Mouse (Mus musculus) liver, embryonic 12.5 days (tissue): ENCODE results near the gene Twistnb. TPM values are rescaled to one million over a fixed set of nuclear protein-coding genes. Genes with fewer than 3 reads are reported as not detected.
A peak's percentile ranks its signal among the peaks of the same experiment; 100 is the strongest.

ENCODE experiments used
- ATAC-seq: fragments of 200-750 bp; cut with Nextera tagmentation; 2 replicates; pipeline ENCODE4 v1.8.0; 2017; ENCODE audit warnings: moderate number of reproducible peaks, mild to moderate bottlenecking, moderate library complexity
- H3K27ac ChIP-seq: fragments of 300-500 bp; sonication (generic); 2 replicates; pipeline ENCODE4 v1.5.1; 2016; ENCODE audit warnings: mild to moderate bottlenecking
- H3K27me3 ChIP-seq: fragments of 300-500 bp; sonication (generic); replicated peaks from 2 replicates; pipeline ENCODE4 v1.6.1; 2016; ENCODE audit warnings: mild to moderate bottlenecking, moderate library complexity
- H3K36me3 ChIP-seq: fragments of 300-500 bp; sonication (generic); 2 replicates; pipeline ENCODE4 v1.6.1; 2016; ENCODE audit warnings: mild to moderate bottlenecking, moderate library complexity
- H3K4me1 ChIP-seq: fragments of 300-500 bp; sonication (generic); 2 replicates; pipeline ENCODE4 v1.6.1; 2016
- H3K4me2 ChIP-seq: fragments of 300-500 bp; sonication (generic); 2 replicates; pipeline ENCODE4 v1.6.1; 2016; ENCODE audit warnings: mild to moderate bottlenecking, moderate library complexity
- H3K4me3 ChIP-seq: fragments of 300-500 bp; sonication (generic); 2 replicates; pipeline ENCODE4 v1.5.1; 2016; ENCODE audit warnings: mild to moderate bottlenecking, moderate library complexity
- H3K9ac ChIP-seq: fragments of 300-500 bp; sonication (generic); 2 replicates; pipeline ENCODE4 v1.6.1; 2016; ENCODE audit warnings: mild to moderate bottlenecking, moderate library complexity
- H3K9me3 ChIP-seq: fragments of 300-500 bp; sonication (generic); replicated peaks from 2 replicates; pipeline ENCODE4 v1.6.1; 2016; ENCODE audit warnings: mild to moderate bottlenecking, moderate library complexity
- WGBS: fragments of 180-500 bp; shearing (Covaris S2); methylation state at CpG from one replicate; pipeline ENCODE4 v1.1.7; 2016; ENCODE audit not compliant: insufficient replicate concordance; 5-methylcytosine and 5-hydroxymethylcytosine counted together
- polyA plus RNA-seq: library from polyadenylated mRNA; unstranded; fragments of >200 nt; fragmentation: Nextera tagmentation; extraction: Ambion mirVana; gene quantifications from 2 replicates; pipeline ENCODE4 v1.2.1, GENCODE M21; 2016

The Twistnb gene
- polyA plus RNA-seq, result 44.6 and 46.4 TPM in 2 replicates

DNA sequence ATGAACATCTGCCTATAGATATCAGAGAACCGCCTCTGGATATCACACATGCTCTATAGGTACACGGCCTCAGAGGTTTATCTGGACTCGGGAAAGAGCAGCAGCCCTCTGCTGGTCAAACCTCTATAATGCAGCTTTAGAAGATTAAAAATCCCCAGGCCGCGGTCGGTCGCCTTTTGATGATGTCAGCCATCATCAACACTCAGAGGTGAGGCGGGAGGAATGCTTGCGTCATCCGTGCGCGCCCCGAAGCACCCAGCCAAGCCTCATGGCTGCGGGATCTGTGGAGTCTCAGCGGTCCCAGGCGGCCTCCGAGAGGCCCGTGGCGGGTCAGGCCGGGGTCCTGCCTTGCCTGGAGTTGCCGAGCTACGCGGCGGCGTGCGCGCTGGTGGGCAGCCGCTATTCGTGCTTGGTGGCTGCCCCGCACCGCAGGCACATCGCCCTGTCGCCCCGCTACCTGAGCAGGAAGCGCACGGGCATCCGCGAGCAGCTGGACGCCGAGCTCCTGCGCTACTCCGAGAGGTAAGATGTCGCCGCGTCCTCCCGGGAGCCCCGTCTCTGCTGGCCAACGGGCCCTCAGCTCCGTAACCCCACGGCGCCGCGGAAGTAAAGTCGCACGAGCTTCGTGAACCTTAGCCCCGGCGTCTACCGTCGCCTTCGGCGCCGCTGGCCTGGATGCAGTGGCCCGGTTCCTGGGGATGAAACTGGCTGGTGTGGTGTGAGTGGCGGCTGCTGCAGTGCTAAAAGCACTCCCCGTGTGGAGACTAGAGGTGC is at the start of gene Twistnb:
TSS of gene Twistnb (plus strand) at position 249 of the 774 bp plus-strand sequence.
- H3K4me1 ChIP-seq, result peaks cover 19% of the 10 kb centered on the region

DNA sequence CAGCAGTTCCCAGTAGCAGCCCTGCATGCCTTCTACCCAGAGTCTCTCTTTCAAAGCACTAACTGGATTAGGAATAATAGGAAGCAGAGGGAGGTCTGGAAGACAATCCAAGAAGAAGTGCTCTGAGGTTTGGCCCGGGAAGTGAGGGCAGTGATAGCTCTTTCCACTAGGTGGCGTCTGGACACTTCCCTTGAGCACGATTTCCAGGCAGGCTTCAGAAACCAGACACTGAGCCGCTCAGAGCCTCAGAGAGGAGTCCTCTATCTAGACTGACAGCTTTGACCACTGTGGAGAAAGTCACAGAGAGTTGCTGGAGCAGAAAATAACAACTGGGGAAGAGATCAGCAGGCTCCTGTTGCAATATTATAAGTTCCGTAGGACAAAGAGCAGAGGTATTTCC is 40.6 kb upstream of the Twistnb start:
- H3K4me3 ChIP-seq, result no peak overlapping the region
- H3K27ac ChIP-seq, result no peak overlapping the region
- no peaks in the 10 kb centered on the region for H3K4me1 ChIP-seq
- no peaks in the 10 kb centered on the region for H3K9me3 ChIP-seq
- WGBS, result 13% methylated on average over 5 of the region's 5 CpGs
- no peak for ATAC-seq
- no peaks in the 10 kb centered on the region for H3K36me3 ChIP-seq
- no peak overlapping the region for H3K9ac ChIP-seq
- H3K4me2 ChIP-seq, result no peak overlapping the region
- H3K27me3 ChIP-seq, result peaks cover 9% of the 10 kb centered on the region

More for the DNA sequence above, at the start of gene Twistnb:
- Histone ChIP-seq H3K4me2 (peak within 1 kb of the TSS; percentile 83), H3K36me3 (peaks cover 9% of the 10 kb centered on the region), H3K9ac (peak within 1 kb of the TSS; percentile 92), H3K9me3 (no peaks in the 10 kb centered on the region), H3K27me3 (no peaks in the 10 kb centered on the region), H3K27ac (peak within 1 kb of the TSS; percentile 75), H3K4me3 (peak within 1 kb of the TSS; percentile 89)
- under 1% methylated on average over 66 of the region's 66 CpGs for WGBS
- peak; percentile 94 for ATAC-seq

- H3K9me3 ChIP-seq, result no peaks in the 10 kb centered on the region
- no peak overlapping the region for H3K4me2 ChIP-seq
- peaks cover 16% of the 10 kb centered on the region for H3K27me3 ChIP-seq
- peaks cover 7% of the 10 kb centered on the region for H3K4me1 ChIP-seq
- H3K27ac ChIP-seq, result no peak overlapping the region
- WGBS, result 31% methylated on average over 2 of the region's 2 CpGs
- no peak overlapping the region for H3K9ac ChIP-seq
- H3K4me3 ChIP-seq, result no peak overlapping the region
- no peak for ATAC-seq
- H3K36me3 ChIP-seq, result no peaks in the 10 kb centered on the region
These were observed 38.4 kb upstream of the Twistnb start for GRCm38 (mm10) chr12:33390844-33391560.

GRCm38 (mm10) chr12:33394804-33395623 is 34.4 kb upstream of the Twistnb start, which contains the start of gene Efcab10:
Gene Efcab10 (plus strand): TSS chr12:33394854.
- no peak for ATAC-seq
- Histone ChIP-seq H3K36me3 (no peaks in the 10 kb centered on the region), H3K27me3 (peaks cover 7% of the 10 kb centered on the region; the same call in 1 of the 2 replicates), H3K9me3 (no peaks in the 10 kb centered on the region), H3K4me1 (peaks cover 7% of the 10 kb centered on the region), H3K27ac (no peak within 1 kb of the TSS), H3K9ac (no peak within 1 kb of the TSS), H3K4me3 (no peak within 1 kb of the TSS), H3K4me2 (peak within 1 kb of the TSS; percentile 40)
- WGBS, result 20% methylated on average over 24 of the region's 24 CpGs

GRCm38 (mm10) chr12:33403265-33403693 is 26.2 kb upstream of the Twistnb start:
- H3K36me3 ChIP-seq, result no peaks in the 10 kb centered on the region
- H3K4me2 ChIP-seq, result peak overlapping the region; percentile 48
- H3K9ac ChIP-seq, result 0 out of 2 replicates have a peak overlapping the region, but pooled peaks have one; percentile 35
- peak; percentile 47 for ATAC-seq
- H3K9me3 ChIP-seq, result no peaks in the 10 kb centered on the region
- H3K4me1 ChIP-seq, result peaks cover 19% of the 10 kb centered on the region
- H3K27ac ChIP-seq, result 0 out of 2 replicates have a peak overlapping the region, but pooled peaks have one; percentile 36
- H3K27me3 ChIP-seq, result no peaks in the 10 kb centered on the region
- peak overlapping the region; percentile 17; the same call in 1 of the 2 replicates for H3K4me3 ChIP-seq
- WGBS, result 14% methylated on average over 7 of the region's 7 CpGs

GRCm38 (mm10) chr12:33404996-33405395 is 24.4 kb upstream of the Twistnb start:
- no peaks in the 10 kb centered on the region for H3K27me3 ChIP-seq
- peaks cover 19% of the 10 kb centered on the region for H3K4me1 ChIP-seq
- H3K4me3 ChIP-seq, result no peak overlapping the region
- no peaks in the 10 kb centered on the region for H3K9me3 ChIP-seq
- H3K36me3 ChIP-seq, result no peaks in the 10 kb centered on the region
- no peak overlapping the region for H3K9ac ChIP-seq
- ATAC-seq, result no peak
- 53% methylated on average over 5 of the region's 5 CpGs for WGBS
- H3K4me2 ChIP-seq, result no peak overlapping the region
- no peak overlapping the region for H3K27ac ChIP-seq

DNA sequence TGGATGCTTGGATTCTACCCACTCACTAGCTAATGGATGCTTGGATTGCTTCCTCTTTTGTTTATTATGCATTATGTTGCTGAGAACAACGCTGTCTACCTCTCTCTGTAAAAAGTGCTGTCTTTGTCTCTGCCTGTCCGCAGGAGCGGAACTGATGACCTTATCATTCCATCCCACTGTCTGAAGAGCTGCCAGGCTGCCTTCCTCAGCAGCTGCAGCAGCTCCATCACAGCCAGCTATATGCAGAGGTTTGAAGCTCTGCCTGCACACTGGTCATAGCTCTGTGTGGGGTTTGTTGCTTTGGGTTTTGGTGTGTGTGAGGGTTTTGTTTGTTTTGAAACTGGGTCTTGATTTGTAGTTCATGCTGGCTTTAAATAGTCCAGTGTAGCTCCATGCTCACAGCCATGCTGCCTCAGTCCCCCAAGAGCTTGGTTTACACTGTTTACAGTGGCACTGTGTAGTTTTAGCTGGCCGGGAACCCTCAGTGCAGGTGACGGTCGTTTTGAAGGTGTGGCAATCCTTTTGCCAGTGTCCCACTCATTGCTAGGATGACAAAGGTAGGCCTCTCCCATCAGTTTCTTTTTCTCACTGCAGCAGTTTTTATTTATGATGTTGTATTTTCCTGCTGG is 23.9 kb upstream of the Twistnb start:
- no peaks in the 10 kb centered on the region for H3K27me3 ChIP-seq
- 34% methylated on average over 6 of the region's 6 CpGs for WGBS
- H3K4me3 ChIP-seq, result no peak overlapping the region
- no peaks in the 10 kb centered on the region for H3K9me3 ChIP-seq
- no peaks in the 10 kb centered on the region for H3K36me3 ChIP-seq
- peaks cover 19% of the 10 kb centered on the region for H3K4me1 ChIP-seq
- no peak overlapping the region for H3K9ac ChIP-seq
- no peak overlapping the region for H3K27ac ChIP-seq
- H3K4me2 ChIP-seq, result no peak overlapping the region
- no peak for ATAC-seq

GRCm38 (mm10) chr12:33411580-33412151 is 17.8 kb upstream of the Twistnb start:
- Histone ChIP-seq H3K36me3 (no peaks in the 10 kb centered on the region), H3K9ac (no peak overlapping the region), H3K4me2 (no peak overlapping the region), H3K9me3 (no peaks in the 10 kb centered on the region), H3K27me3 (0 out of 2 replicates have a peak, but pooled peaks cover 2% of the 10 kb centered on the region), H3K27ac (no peak overlapping the region), H3K4me1 (no peaks in the 10 kb centered on the region), H3K4me3 (no peak overlapping the region)
- WGBS, result 25% methylated on average over 6 of the region's 6 CpGs
- no peak for ATAC-seq

DNA sequence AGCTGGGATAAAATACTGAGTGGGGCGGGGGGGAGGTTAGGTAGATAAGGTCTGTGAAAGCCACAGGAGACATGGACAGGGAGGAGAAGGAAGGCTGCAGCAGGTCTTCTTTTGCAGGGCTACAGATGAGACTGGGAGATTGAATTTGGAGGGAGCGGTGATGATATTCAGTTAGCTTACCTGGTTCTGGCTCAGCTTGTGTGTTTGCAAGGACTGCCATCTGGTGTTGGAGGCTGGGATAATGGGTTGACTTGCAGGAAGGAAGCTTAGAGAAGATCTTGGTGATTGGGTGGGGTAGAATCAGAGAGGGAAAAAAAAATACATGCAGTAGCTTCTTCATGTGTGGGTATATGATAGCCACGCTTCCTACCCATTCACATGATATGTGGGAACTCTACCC is 5.1 kb upstream of the Twistnb start:
- no peak for ATAC-seq
- Histone ChIP-seq H3K36me3 (no peaks in the 10 kb centered on the region), H3K4me2 (no peak overlapping the region), H3K27me3 (peaks cover 5% of the 10 kb centered on the region; the same call in 1 of the 2 replicates), H3K27ac (no peak overlapping the region), H3K4me3 (no peak overlapping the region), H3K9ac (no peak overlapping the region), H3K9me3 (no peaks in the 10 kb centered on the region), H3K4me1 (peaks cover 5% of the 10 kb centered on the region)
- 28% methylated on average over 3 of the region's 3 CpGs for WGBS

GRCm38 (mm10) chr12:33427293-33427692 is 2.1 kb upstream of the Twistnb start:
- no peak for ATAC-seq
- no peak overlapping the region for H3K4me3 ChIP-seq
- H3K4me1 ChIP-seq, result peaks cover 14% of the 10 kb centered on the region
- 33% methylated on average over 3 of the region's 3 CpGs for WGBS
- H3K27ac ChIP-seq, result no peak overlapping the region
- no peaks in the 10 kb centered on the region for H3K9me3 ChIP-seq
- H3K36me3 ChIP-seq, result no peaks in the 10 kb centered on the region
- H3K27me3 ChIP-seq, result peaks cover 5% of the 10 kb centered on the region; the same call in 1 of the 2 replicates
- no peak overlapping the region for H3K4me2 ChIP-seq
- H3K9ac ChIP-seq, result no peak overlapping the region

DNA sequence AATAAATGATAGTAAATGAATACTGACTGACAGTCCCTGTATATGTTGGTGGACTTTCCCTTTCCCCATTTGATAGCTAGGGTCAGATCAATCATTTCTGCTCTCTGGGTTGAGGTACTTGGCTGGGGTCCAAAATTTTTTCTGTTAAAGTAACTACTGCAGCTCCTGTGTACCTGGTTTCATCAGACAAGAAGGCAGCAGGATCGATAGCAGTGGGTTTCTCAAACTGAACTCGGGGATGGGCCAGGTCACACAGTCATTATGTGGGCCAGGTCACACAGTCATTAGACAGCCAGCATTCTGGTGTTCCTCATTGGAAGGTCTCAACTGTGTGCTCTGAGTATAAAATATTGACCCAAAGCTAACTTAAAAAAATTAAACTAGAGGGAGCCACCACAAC is 1.7 kb upstream of the Twistnb start:
- H3K4me2 ChIP-seq, result no peak overlapping the region
- H3K36me3 ChIP-seq, result no peaks in the 10 kb centered on the region
- no peak for ATAC-seq
- H3K27me3 ChIP-seq, result peaks cover 5% of the 10 kb centered on the region; the same call in 1 of the 2 replicates
- 50% methylated on average over 2 of the region's 2 CpGs for WGBS
- peaks cover 16% of the 10 kb centered on the region for H3K4me1 ChIP-seq
- no peak overlapping the region for H3K27ac ChIP-seq
- no peaks in the 10 kb centered on the region for H3K9me3 ChIP-seq
- no peak overlapping the region for H3K9ac ChIP-seq
- no peak overlapping the region for H3K4me3 ChIP-seq
